Comparison of ENCODE assay signal across 8 mouse cellular contexts in genomic region chr4:45084895-45085290, GRCm38 (mm10). TPM values are rescaled to one million over a fixed set of nuclear protein-coding genes. Genes with fewer than 3 reads are reported as not detected.
DNase-seq lines count a peak whose midpoint lies in the region; ATAC-seq lines count a peak whose summit lies in the region.

No protein-coding gene starts in this region.

- peak overlapping the region; percentile 93; the same call in 1 of the 2 replicates for H3K9ac ChIP-seq in forebrain, embryonic 11.5 days (ENCODE audit: low read length)
- peak overlapping the region; percentile 55 for H3K9ac ChIP-seq in liver, embryonic 12.5 days

- H3K36me3 ChIP-seq in heart, embryonic 10.5 days: no peaks in the 10 kb centered on the region
- H3K36me3 ChIP-seq in forebrain, embryonic 11.5 days (ENCODE audit: control insufficient read depth, insufficient read depth, low read length): no peaks in the 10 kb centered on the region
- no peaks in the 10 kb centered on the region for H3K36me3 ChIP-seq in liver, embryonic 12.5 days

- peak overlapping the region; percentile 81 for H3K4me2 ChIP-seq in forebrain, embryonic 11.5 days (ENCODE audit: low read depth, low read length, severe bottlenecking)
- peak overlapping the region; percentile 98 for H3K4me2 ChIP-seq in liver, embryonic 12.5 days

- peak overlapping the region; percentile 95 for H3K27ac ChIP-seq in heart, embryonic 10.5 days
- H3K27ac ChIP-seq in forebrain, embryonic 11.5 days (ENCODE audit: low read depth, low read length): 0 out of 2 replicates have a peak overlapping the region, but pooled peaks have one; percentile 15
- H3K27ac ChIP-seq in liver, embryonic 12.5 days: peak overlapping the region; percentile 61

- H3K4me1 ChIP-seq in heart, embryonic 10.5 days: peaks cover 22% of the 10 kb centered on the region
- peaks cover 4% of the 10 kb centered on the region; the same call in 1 of the 2 replicates for H3K4me1 ChIP-seq in forebrain, embryonic 11.5 days (replicated peaks; ENCODE audit: control insufficient read depth, insufficient read depth, low read length)
- peaks cover 56% of the 10 kb centered on the region for H3K4me1 ChIP-seq in liver, embryonic 12.5 days

- ATAC-seq in forebrain, embryonic 11.5 days (replicated peaks; ENCODE audit: low FRiP score): no peak; the same call in 1 of the 2 replicates
- ATAC-seq in liver, embryonic 12.5 days: no peak

- 44% methylated on average over 8 of the region's 8 CpGs for WGBS in heart, embryonic 10.5 days
- 47% methylated on average over 8 of the region's 8 CpGs for WGBS in forebrain, embryonic 11.5 days
- 47% methylated on average over 8 of the region's 8 CpGs for WGBS in liver, embryonic 12.5 days (ENCODE audit: insufficient replicate concordance)

- H3K27me3 ChIP-seq in heart, embryonic 10.5 days (ENCODE audit: insufficient read depth, poor library complexity, severe bottlenecking): no peaks in the 10 kb centered on the region
- no peaks in the 10 kb centered on the region for H3K27me3 ChIP-seq in forebrain, embryonic 11.5 days (ENCODE audit: control insufficient read depth, insufficient read depth, low read length)
- no peaks in the 10 kb centered on the region; the same call in 1 of the 2 replicates for H3K27me3 ChIP-seq in liver, embryonic 12.5 days (replicated peaks)

- H3K9me3 ChIP-seq in heart, embryonic 10.5 days: no peaks in the 10 kb centered on the region
- no peaks in the 10 kb centered on the region for H3K9me3 ChIP-seq in forebrain, embryonic 11.5 days (ENCODE audit: control insufficient read depth, low read length)
- no peaks in the 10 kb centered on the region for H3K9me3 ChIP-seq in liver, embryonic 12.5 days (replicated peaks)

- intact Hi-C loops in heart, postnatal 14 days (cut with DNase I): loop anchor here (5.0 kb wide), 1 partner anchor 68 kb away; the partner anchor contains the start of gene Polr1e
- intact Hi-C loops in gastrocnemius, postnatal 36 days (cut with DNase I): no loop called here

- H3K4me3 ChIP-seq in heart, embryonic 10.5 days: peak overlapping the region; percentile 96
- peak overlapping the region; percentile 87 for H3K4me3 ChIP-seq in forebrain, embryonic 11.5 days (ENCODE audit: low read depth, low read length)
- H3K4me3 ChIP-seq in liver, embryonic 12.5 days: peak overlapping the region; percentile 87

- no peak for DNase-seq in heart, embryonic 10.5 days (ENCODE audit: low spot score)
- DNase-seq in heart, postnatal 14 days: no peak
- DNase-seq in 3T3-L1 (ENCODE audit: low read depth, low spot score): peak; percentile 52
- no peak for DNase-seq in forebrain, embryonic 11.5 days (ENCODE audit: low spot score)
- DNase-seq in gastrocnemius, postnatal 36 days: no peak
- no peak for DNase-seq in spleen, postnatal 14 days (ENCODE audit: low spot score in 2 of 2)
- no peak for DNase-seq in adrenal gland, adult (ENCODE audit: inconsistent age in 2 of 2, low spot score in 1 of 2)

RNA-seq across cellular contexts. Expression of gene Fbxo10, which starts 0.5 kb away (rescaled TPM):
- 12.0 and 13.4 TPM in 2 replicates for polyA plus RNA-seq in heart, embryonic 10.5 days (2016; fragmentation: Nextera tagmentation; extraction: Ambion mirVana)
- total RNA-seq in heart, postnatal 14 days (2021): 10 to 100 TPM; 12.2 to 12.8 TPM
- 12.5 and 13.3 TPM in 2 replicates for polyA plus RNA-seq in forebrain, embryonic 11.5 days (2014; fragmentation: Nextera tagmentation; extraction: Ambion mirVana)
- polyA plus RNA-seq in liver, embryonic 12.5 days (2016; fragmentation: Nextera tagmentation; extraction: Ambion mirVana): 6.7 and 6.8 TPM in 2 replicates
- 1 to 10 TPM; 2.2 to 2.4 TPM for total RNA-seq in gastrocnemius, postnatal 36 days (2021)

RNA-seq across cellular contexts. Expression of gene Tomm5, which starts 23.0 kb away (rescaled TPM):
- polyA plus RNA-seq in heart, embryonic 10.5 days (2016; fragmentation: Nextera tagmentation; extraction: Ambion mirVana): 248 and 292 TPM in 2 replicates
- 100 to 1,000 TPM; 161 to 183 TPM for total RNA-seq in heart, postnatal 14 days (2021)
- polyA plus RNA-seq in forebrain, embryonic 11.5 days (2014; fragmentation: Nextera tagmentation; extraction: Ambion mirVana): 172 and 184 TPM in 2 replicates
- 271 and 276 TPM in 2 replicates for polyA plus RNA-seq in liver, embryonic 12.5 days (2016; fragmentation: Nextera tagmentation; extraction: Ambion mirVana)
- 10 to 100 TPM; 75.1 to 79.8 TPM for total RNA-seq in gastrocnemius, postnatal 36 days (2021)

Comparison
In these comparisons a context has a peak if more than half of its experiments do, and no peak if none do; other contexts are left out.
1. H3K27ac ChIP-seq: peak in every context shown above with its lines; median percentile 95 in heart, embryonic 10.5 days; 61 in liver, embryonic 12.5 days; 15 in forebrain, embryonic 11.5 days.